Comparison of ENCODE assay signal across 13 mouse cellular contexts in the genomic region with DNA sequence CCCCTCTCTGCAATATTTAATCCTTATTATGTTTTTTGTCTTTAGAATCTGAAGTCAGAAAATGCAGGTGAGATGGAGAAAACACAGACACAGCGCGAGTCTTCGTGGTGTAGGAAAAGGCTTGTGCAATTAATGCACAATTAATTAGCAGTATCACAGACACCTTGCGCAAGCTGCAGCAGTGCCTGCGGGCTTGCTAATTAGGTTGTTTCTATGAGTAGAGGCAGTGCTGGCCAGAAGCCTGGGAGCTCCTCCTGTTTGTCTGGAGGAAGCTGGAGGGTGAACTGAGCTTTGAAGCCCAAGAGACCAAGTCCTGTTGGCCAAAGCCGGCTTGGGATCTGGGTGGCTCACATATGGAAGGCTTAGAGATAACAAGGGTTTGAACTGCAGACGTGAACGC.
DNase-seq lines count a peak whose midpoint lies in the region; ATAC-seq and TF ChIP-seq lines count a peak whose summit lies in the region.
"Had no signal": no experiment of that assay in that cellular context is flagged by ENCODE, and none has a peak within 500 bp of the region (broad histone marks: within the 10 kb centered on the region; RNA-seq: fewer than 3 reads in every experiment).

No protein-coding gene starts in this region.

- no peak overlapping the region for H3K9ac ChIP-seq in hindbrain, embryonic 13.5 days
- no peak overlapping the region for H3K9ac ChIP-seq in hindbrain, embryonic 11.5 days (ENCODE audit: low read depth, low read length)
- no peak overlapping the region for H3K9ac ChIP-seq in hindbrain, postnatal 0 days (replicated peaks; ENCODE audit: low read length)
- H3K9ac ChIP-seq: stomach, embryonic 15.5 days had no signal

- no peak for DNase-seq in hindbrain, embryonic 11.5 days (ENCODE audit: low spot score)
- DNase-seq in right cerebral cortex, postnatal 10 days (ENCODE audit: low spot score in 2 of 2): peak; percentile 63 to 64
- DNase-seq in right cerebral cortex, postnatal 36 days (ENCODE audit: low spot score in 2 of 2): no peak
- DNase-seq in hindbrain, postnatal 0 days (ENCODE audit: low spot score): peak; percentile 73
- DNase-seq in gastrocnemius, postnatal 14 days: no peak
- no peak for DNase-seq in ovary, postnatal 10 days (ENCODE audit: low spot score)
- no peak for DNase-seq in kidney, adult 18-20 months
- DNase-seq: heart, postnatal 10 days; kidney, adult 9 months; right cerebral cortex, postnatal 14 days; thymus, postnatal 36 days had no signal

- intact Hi-C loops in gastrocnemius, postnatal 14 days (cut with DNase I; ENCODE audit: low total_unique reads): no loop called here

- no peaks in the 10 kb centered on the region for H3K36me3 ChIP-seq in hindbrain, embryonic 13.5 days
- H3K36me3 ChIP-seq in hindbrain, embryonic 11.5 days (ENCODE audit: control insufficient read depth, insufficient read depth, low read length): no peaks in the 10 kb centered on the region
- H3K36me3 ChIP-seq in hindbrain, postnatal 0 days (ENCODE audit: insufficient read depth, low read length): no peaks in the 10 kb centered on the region
- H3K36me3 ChIP-seq: stomach, embryonic 15.5 days had no signal

- H3K27me3 ChIP-seq in hindbrain, embryonic 13.5 days: no peaks in the 10 kb centered on the region
- no peaks in the 10 kb centered on the region for H3K27me3 ChIP-seq in hindbrain, embryonic 11.5 days (ENCODE audit: control insufficient read depth, insufficient read depth, low read length)
- no peaks in the 10 kb centered on the region for H3K27me3 ChIP-seq in hindbrain, postnatal 0 days (ENCODE audit: insufficient read depth, low read length)
- H3K27me3 ChIP-seq: stomach, embryonic 15.5 days had no signal

- peaks cover 33% of the 10 kb centered on the region for H3K4me1 ChIP-seq in hindbrain, embryonic 13.5 days (replicated peaks)
- no peaks in the 10 kb centered on the region for H3K4me1 ChIP-seq in hindbrain, embryonic 11.5 days (replicated peaks; ENCODE audit: control insufficient read depth, insufficient read depth, low read length)
- peaks cover 14% of the 10 kb centered on the region for H3K4me1 ChIP-seq in hindbrain, postnatal 0 days (ENCODE audit: insufficient read depth, low read length)
- H3K4me1 ChIP-seq: stomach, embryonic 15.5 days had no signal

- H3K9me3 ChIP-seq in hindbrain, embryonic 13.5 days: no peaks in the 10 kb centered on the region
- H3K9me3 ChIP-seq in hindbrain, embryonic 11.5 days (ENCODE audit: control insufficient read depth, low read length): no peaks in the 10 kb centered on the region
- H3K9me3 ChIP-seq in hindbrain, postnatal 0 days (ENCODE audit: low read length): no peaks in the 10 kb centered on the region
- H3K9me3 ChIP-seq: stomach, embryonic 15.5 days had no signal

- 55% methylated on average over 8 of the region's 8 CpGs for WGBS in hindbrain, embryonic 13.5 days
- 86% methylated on average over 8 of the region's 8 CpGs for WGBS in hindbrain, embryonic 11.5 days
- 38% methylated on average over 8 of the region's 8 CpGs for WGBS in hindbrain, postnatal 0 days

- H3K4me2 ChIP-seq in hindbrain, embryonic 13.5 days: no peak overlapping the region
- H3K4me2 ChIP-seq in hindbrain, embryonic 11.5 days (replicated peaks; ENCODE audit: low read depth, low read length): no peak overlapping the region
- no peak overlapping the region for H3K4me2 ChIP-seq in hindbrain, postnatal 0 days (ENCODE audit: low read depth, low read length)
- H3K4me2 ChIP-seq: stomach, embryonic 15.5 days had no signal

- ATAC-seq in hindbrain, embryonic 13.5 days (ENCODE audit: low FRiP score): no peak; the same call in 1 of the 2 replicates
- no peak for ATAC-seq in hindbrain, embryonic 11.5 days (ENCODE audit: low FRiP score)
- 0 out of 2 replicates have a peak, but pooled peaks have one; percentile 22 for ATAC-seq in hindbrain, postnatal 0 days

- no peak for TF ChIP-seq CTCF in hindbrain, postnatal 0 days (IDR thresholded peaks at IDR 0.05; ENCODE audit: low read depth)

- no peak overlapping the region for H3K4me3 ChIP-seq in hindbrain, embryonic 13.5 days
- H3K4me3 ChIP-seq in hindbrain, embryonic 11.5 days (ENCODE audit: low read depth, low read length): no peak overlapping the region
- H3K4me3 ChIP-seq in hindbrain, postnatal 0 days (ENCODE audit: low read length): no peak overlapping the region
- H3K4me3 ChIP-seq: stomach, embryonic 15.5 days had no signal

- peak overlapping the region; percentile 49 for H3K27ac ChIP-seq in hindbrain, embryonic 13.5 days
- no peak overlapping the region for H3K27ac ChIP-seq in hindbrain, embryonic 11.5 days (ENCODE audit: low read depth, low read length)
- H3K27ac ChIP-seq in hindbrain, postnatal 0 days: 0 out of 2 replicates have a peak overlapping the region, but pooled peaks have one; percentile 51
- H3K27ac ChIP-seq: stomach, embryonic 15.5 days had no signal

Comparison
In these comparisons a context has a peak if more than half of its experiments do, and no peak if none do; other contexts are left out.
1. DNase-seq: peak in right cerebral cortex, postnatal 10 days (2 of 2) and hindbrain, postnatal 0 days (single experiment); none in hindbrain, embryonic 11.5 days (single experiment), right cerebral cortex, postnatal 36 days (0 of 2), gastrocnemius, postnatal 14 days (single experiment), ovary, postnatal 10 days (single experiment) and kidney, adult 18-20 months (single experiment).